Mouse (Mus musculus): ENCODE data around the gene St8sia1. TPM values are rescaled to one million over a fixed set of nuclear protein-coding genes. Genes with fewer than 3 reads are reported as not detected.

The St8sia1 gene
- polyA plus RNA-seq, 1 experiment from 2014 or later, result 2.7 TPM

DNA sequence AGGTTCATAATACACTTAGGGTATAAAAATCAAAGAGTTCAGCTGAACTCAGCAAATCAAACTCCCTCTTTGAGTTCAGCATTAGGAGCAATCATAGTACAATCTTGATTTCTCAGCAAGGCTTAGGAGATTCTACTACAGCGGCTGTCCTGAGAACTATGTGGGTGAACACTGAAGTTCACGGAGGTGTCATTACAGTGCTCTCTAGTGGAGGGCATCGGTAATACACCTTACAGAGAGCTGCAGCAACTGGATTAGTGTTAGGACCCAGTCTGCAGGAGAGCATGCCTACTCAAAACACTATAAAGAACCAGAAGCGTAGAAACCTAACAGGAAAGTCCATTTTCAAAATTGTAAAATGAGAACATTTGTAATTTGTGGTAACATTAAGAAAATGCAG is 178.9 kb downstream of the St8sia1 start:
- no peak overlapping the region for H3K27ac ChIP-seq (replicated peaks; ENCODE audit: low read depth, low read length)
- H3K9me3 ChIP-seq (replicated peaks; ENCODE audit: control insufficient read depth, low read length), result no peaks in the 10 kb centered on the region
- H3K36me3 ChIP-seq (replicated peaks; ENCODE audit: control insufficient read depth, insufficient read depth, low read depth, low read length), result no peaks in the 10 kb centered on the region
- no peak overlapping the region for H3K4me2 ChIP-seq (ENCODE audit: low read depth, low read length)
- no peak overlapping the region for H3K4me3 ChIP-seq (ENCODE audit: low read depth, low read length)
- WGBS, result 30% methylated on average over 4 of the region's 4 CpGs
- DNase-seq (ENCODE audit: low spot score) (peak; percentile 72), ATAC-seq (replicated peaks; ENCODE audit: insufficient number of reproducible peaks, low FRiP score, low TSS enrichment, low read depth) (no peak)
- H3K9ac ChIP-seq (replicated peaks; ENCODE audit: low read length), result no peak overlapping the region
- no peaks in the 10 kb centered on the region for H3K27me3 ChIP-seq (ENCODE audit: control insufficient read depth, insufficient read depth, low read length)
- H3K4me1 ChIP-seq (ENCODE audit: control insufficient read depth, insufficient read depth, low read length), result no peaks in the 10 kb centered on the region

GRCm38 (mm10) chr6:142781286-142781685 is 183.0 kb downstream of the St8sia1 start:
- no peaks in the 10 kb centered on the region for H3K9me3 ChIP-seq (replicated peaks; ENCODE audit: control insufficient read depth, low read length)

DNA sequence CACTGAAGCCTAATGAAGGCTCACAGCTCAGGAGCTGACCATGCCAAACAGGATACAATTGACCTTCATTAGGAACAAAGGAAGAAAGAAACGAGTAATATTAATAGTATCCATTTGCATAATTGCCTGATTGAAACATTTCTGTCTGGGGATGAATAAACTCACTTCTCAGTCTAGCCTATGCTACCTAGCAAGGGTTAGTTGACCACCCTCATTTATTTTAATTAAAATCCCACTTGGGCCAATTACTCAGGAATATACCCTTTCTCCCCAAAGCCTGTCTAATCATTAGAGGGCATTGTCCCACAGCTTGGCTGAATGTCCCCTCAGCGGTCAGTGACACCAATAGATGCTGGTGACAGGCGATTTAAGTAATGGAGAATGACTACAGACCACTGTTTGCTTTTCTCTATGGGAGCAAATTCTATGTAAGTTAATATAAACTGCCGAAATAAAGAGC is 183.6 kb downstream of the St8sia1 start:
- Histone ChIP-seq H3K27ac (replicated peaks; ENCODE audit: low read depth, low read length) (no peak overlapping the region), H3K4me2 (ENCODE audit: low read depth, low read length) (no peak overlapping the region), H3K4me1 (ENCODE audit: control insufficient read depth, insufficient read depth, low read length) (no peaks in the 10 kb centered on the region), H3K9me3 (replicated peaks; ENCODE audit: control insufficient read depth, low read length) (no peaks in the 10 kb centered on the region), H3K27me3 (ENCODE audit: control insufficient read depth, insufficient read depth, low read length) (no peaks in the 10 kb centered on the region), H3K9ac (replicated peaks; ENCODE audit: low read length) (no peak overlapping the region), H3K4me3 (ENCODE audit: low read depth, low read length) (no peak overlapping the region), H3K36me3 (replicated peaks; ENCODE audit: control insufficient read depth, insufficient read depth, low read depth, low read length) (no peaks in the 10 kb centered on the region)
- WGBS, result 72% methylated on average over 4 of the region's 4 CpGs
- no peak for ATAC-seq (replicated peaks; ENCODE audit: insufficient number of reproducible peaks, low FRiP score, low TSS enrichment, low read depth)
- DNase-seq (ENCODE audit: low spot score), result no peak

More at GRCm38 (mm10) chr6:142781286-142781685, 183.0 kb downstream of the St8sia1 start:
- DNase-seq (ENCODE audit: low spot score) (no peak), ATAC-seq (replicated peaks; ENCODE audit: insufficient number of reproducible peaks, low FRiP score, low TSS enrichment, low read depth) (no peak)
- Histone ChIP-seq H3K36me3 (replicated peaks; ENCODE audit: control insufficient read depth, insufficient read depth, low read depth, low read length) (no peaks in the 10 kb centered on the region), H3K27me3 (ENCODE audit: control insufficient read depth, insufficient read depth, low read length) (no peaks in the 10 kb centered on the region), H3K4me3 (ENCODE audit: low read depth, low read length) (no peak overlapping the region), H3K4me1 (ENCODE audit: control insufficient read depth, insufficient read depth, low read length) (no peaks in the 10 kb centered on the region), H3K27ac (replicated peaks; ENCODE audit: low read depth, low read length) (no peak overlapping the region), H3K9ac (replicated peaks; ENCODE audit: low read length) (no peak overlapping the region), H3K4me2 (ENCODE audit: low read depth, low read length) (no peak overlapping the region)
- 69% methylated on average over 7 of the region's 7 CpGs for WGBS

GRCm38 (mm10) chr6:142779812-142780573 is 184.3 kb downstream of the St8sia1 start:
- DNase-seq (ENCODE audit: low spot score) (no peak), ATAC-seq (replicated peaks; ENCODE audit: insufficient number of reproducible peaks, low FRiP score, low TSS enrichment, low read depth) (peak; percentile 46; the same call in 1 of the 2 replicates)
- no peaks in the 10 kb centered on the region for H3K9me3 ChIP-seq (replicated peaks; ENCODE audit: control insufficient read depth, low read length)
- 68% methylated on average over 14 of the region's 14 CpGs for whole genome bisulfite sequencing
- no peaks in the 10 kb centered on the region for H3K4me1 ChIP-seq (ENCODE audit: control insufficient read depth, insufficient read depth, low read length)
- no peaks in the 10 kb centered on the region for H3K36me3 ChIP-seq (replicated peaks; ENCODE audit: control insufficient read depth, insufficient read depth, low read depth, low read length)
- H3K4me2 ChIP-seq (ENCODE audit: low read depth, low read length), result no peak overlapping the region
- H3K9ac ChIP-seq (replicated peaks; ENCODE audit: low read length), result no peak overlapping the region
- no peaks in the 10 kb centered on the region for H3K27me3 ChIP-seq (ENCODE audit: control insufficient read depth, insufficient read depth, low read length)
- H3K27ac ChIP-seq (replicated peaks; ENCODE audit: low read depth, low read length), result no peak overlapping the region
- no peak overlapping the region for H3K4me3 ChIP-seq (ENCODE audit: low read depth, low read length)

GRCm38 (mm10) chr6:142779045-142779811 is 185.0 kb downstream of the St8sia1 start:
- H3K9ac ChIP-seq (replicated peaks; ENCODE audit: low read length), result no peak overlapping the region
- H3K4me1 ChIP-seq (ENCODE audit: control insufficient read depth, insufficient read depth, low read length), result no peaks in the 10 kb centered on the region
- 54% methylated on average over 11 of the region's 11 CpGs for WGBS
- H3K9me3 ChIP-seq (replicated peaks; ENCODE audit: control insufficient read depth, low read length), result no peaks in the 10 kb centered on the region
- no peaks in the 10 kb centered on the region for H3K36me3 ChIP-seq (replicated peaks; ENCODE audit: control insufficient read depth, insufficient read depth, low read depth, low read length)
- ATAC-seq (replicated peaks; ENCODE audit: insufficient number of reproducible peaks, low FRiP score, low TSS enrichment, low read depth) (peak; percentile 16; the same call in 1 of the 2 replicates), DNase-seq (ENCODE audit: low spot score) (peak; percentile 61)
- no peak overlapping the region for H3K27ac ChIP-seq (replicated peaks; ENCODE audit: low read depth, low read length)
- no peak overlapping the region for H3K4me3 ChIP-seq (ENCODE audit: low read depth, low read length)
- H3K4me2 ChIP-seq (ENCODE audit: low read depth, low read length), result no peak overlapping the region
- H3K27me3 ChIP-seq (ENCODE audit: control insufficient read depth, insufficient read depth, low read length), result no peaks in the 10 kb centered on the region

- Histone ChIP-seq H3K27ac (replicated peaks; ENCODE audit: low read depth, low read length) (no peak overlapping the region), H3K9me3 (replicated peaks; ENCODE audit: control insufficient read depth, low read length) (no peaks in the 10 kb centered on the region), H3K36me3 (replicated peaks; ENCODE audit: control insufficient read depth, insufficient read depth, low read depth, low read length) (peaks cover 9% of the 10 kb centered on the region), H3K9ac (replicated peaks; ENCODE audit: low read length) (no peak overlapping the region), H3K4me1 (ENCODE audit: control insufficient read depth, insufficient read depth, low read length) (no peaks in the 10 kb centered on the region), H3K4me2 (ENCODE audit: low read depth, low read length) (no peak overlapping the region), H3K4me3 (ENCODE audit: low read depth, low read length) (no peak overlapping the region), H3K27me3 (ENCODE audit: control insufficient read depth, insufficient read depth, low read length) (no peaks in the 10 kb centered on the region)
- 81% methylated on average over 4 of the region's 4 CpGs for WGBS
- no peak for ATAC-seq (replicated peaks; ENCODE audit: insufficient number of reproducible peaks, low FRiP score, low TSS enrichment, low read depth)
- no peak for DNase-seq (ENCODE audit: low spot score)
Measured at GRCm38 (mm10) chr6:142776935-142777334, 187.3 kb downstream of the St8sia1 start.

DNA sequence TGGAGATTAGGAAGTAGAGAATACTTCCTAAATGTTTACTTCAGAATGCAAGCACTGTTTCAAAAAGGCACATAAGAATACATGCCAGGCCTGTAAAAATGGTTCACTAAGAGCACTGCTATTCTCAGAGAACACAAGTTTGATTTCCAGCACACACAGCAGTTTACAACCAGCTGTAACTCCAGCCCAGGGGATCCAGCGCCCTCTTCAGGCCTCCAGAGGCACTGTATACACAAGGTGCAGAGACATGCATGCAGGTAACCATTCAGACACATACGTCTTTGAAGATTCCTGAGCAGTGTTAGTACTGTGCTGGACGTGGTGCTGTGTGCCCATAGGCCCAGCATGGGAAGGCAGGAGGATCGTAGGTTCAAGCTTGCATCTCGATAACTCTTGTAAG is 190.7 kb downstream of the St8sia1 start:
- Histone ChIP-seq H3K4me1 (ENCODE audit: control insufficient read depth, insufficient read depth, low read length) (no peaks in the 10 kb centered on the region), H3K36me3 (replicated peaks; ENCODE audit: control insufficient read depth, insufficient read depth, low read depth, low read length) (peaks cover 9% of the 10 kb centered on the region), H3K27me3 (ENCODE audit: control insufficient read depth, insufficient read depth, low read length) (no peaks in the 10 kb centered on the region), H3K27ac (replicated peaks; ENCODE audit: low read depth, low read length) (no peak overlapping the region), H3K4me2 (ENCODE audit: low read depth, low read length) (no peak overlapping the region), H3K4me3 (ENCODE audit: low read depth, low read length) (no peak overlapping the region), H3K9me3 (replicated peaks; ENCODE audit: control insufficient read depth, low read length) (no peaks in the 10 kb centered on the region), H3K9ac (replicated peaks; ENCODE audit: low read length) (no peak overlapping the region)
- 89% methylated on average over 5 of the region's 5 CpGs for WGBS
- no peak for ATAC-seq (replicated peaks; ENCODE audit: insufficient number of reproducible peaks, low FRiP score, low TSS enrichment, low read depth)
- DNase-seq (ENCODE audit: low spot score), result no peak

GRCm38 (mm10) chr6:142771643-142772042 is 192.6 kb downstream of the St8sia1 start:
- DNase-seq (ENCODE audit: low spot score), result no peak
- 88% methylated on average over 4 of the region's 4 CpGs for WGBS
- Histone ChIP-seq H3K4me3 (ENCODE audit: low read depth, low read length) (no peak overlapping the region), H3K4me2 (ENCODE audit: low read depth, low read length) (no peak overlapping the region), H3K4me1 (ENCODE audit: control insufficient read depth, insufficient read depth, low read length) (no peaks in the 10 kb centered on the region), H3K36me3 (replicated peaks; ENCODE audit: control insufficient read depth, insufficient read depth, low read depth, low read length) (peaks cover 9% of the 10 kb centered on the region), H3K27me3 (ENCODE audit: control insufficient read depth, insufficient read depth, low read length) (no peaks in the 10 kb centered on the region), H3K9ac (replicated peaks; ENCODE audit: low read length) (no peak overlapping the region), H3K27ac (replicated peaks; ENCODE audit: low read depth, low read length) (no peak overlapping the region), H3K9me3 (replicated peaks; ENCODE audit: control insufficient read depth, low read length) (no peaks in the 10 kb centered on the region)
- no peak for ATAC-seq (replicated peaks; ENCODE audit: insufficient number of reproducible peaks, low FRiP score, low TSS enrichment, low read depth)
